Mouse (Mus musculus) adipocyte (in vitro differentiated cells): ENCODE measurements around the gene Msln.

Experiments
- DNase-seq: peaks from one replicate; pipeline ENCODE4 v3.0.0-alpha.2; 2016; ENCODE audit warnings: low spot score

Msln gene

DNA sequence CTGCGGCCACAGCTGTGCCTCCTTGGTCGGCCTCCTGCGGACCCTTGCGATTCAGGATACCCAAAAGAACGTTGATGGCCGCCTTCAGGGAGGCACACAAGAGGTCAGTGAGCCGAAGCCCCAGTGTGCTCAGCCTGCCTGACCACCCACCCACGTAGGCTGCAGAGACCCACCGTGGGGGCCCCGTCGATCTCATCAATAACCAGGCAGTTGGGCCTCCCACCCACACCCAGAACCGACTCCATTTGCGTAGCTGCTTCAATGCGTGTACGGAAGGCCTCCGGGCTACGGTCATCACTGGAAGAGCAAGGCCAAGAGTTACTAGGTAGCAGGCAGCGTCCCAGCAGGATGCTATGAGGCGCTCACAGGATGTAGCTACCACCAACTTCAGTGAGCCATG is 30.7 kb downstream of the Msln start:
- DNase-seq = no peak

DNA sequence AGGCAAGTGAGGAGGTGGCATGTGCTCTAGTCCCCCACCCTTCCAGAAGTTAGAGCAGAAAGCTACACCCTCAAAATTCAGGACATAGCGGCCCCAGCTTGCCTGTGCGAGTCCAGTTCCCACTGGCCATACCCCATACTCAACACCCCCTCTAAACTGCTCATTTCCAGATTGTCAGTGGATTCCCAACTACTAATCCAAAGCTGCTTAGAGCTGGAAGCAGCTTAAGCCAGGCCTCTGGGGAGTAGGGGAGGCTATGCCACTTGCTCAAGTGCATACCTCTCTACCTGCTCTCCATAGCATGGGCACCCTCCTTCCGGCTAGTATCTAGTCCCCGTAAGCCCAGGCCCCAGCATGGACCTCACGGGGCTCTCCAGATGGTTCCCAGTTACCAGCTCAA is 32.7 kb downstream of the Msln start:
- no peak for DNase-seq

DNA sequence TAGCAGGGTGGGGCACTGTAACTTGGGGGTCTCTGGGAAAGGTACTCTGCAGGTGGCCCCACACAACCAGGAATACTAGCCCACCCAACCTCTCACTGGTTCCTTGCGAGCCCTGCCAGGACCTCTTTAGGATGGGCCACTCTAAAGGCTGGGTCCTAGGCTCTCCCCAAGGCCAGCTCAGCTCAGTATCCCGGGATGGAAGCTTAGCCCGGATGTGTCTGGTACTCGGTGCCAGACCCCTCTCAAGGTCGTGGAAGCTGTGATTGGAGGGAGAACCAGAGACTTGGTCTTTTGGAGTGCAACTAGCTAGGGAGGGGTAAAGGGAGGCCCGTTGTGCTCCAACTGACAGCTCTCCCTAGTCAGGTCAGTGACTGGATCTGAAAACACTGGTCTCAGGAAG is 36.5 kb downstream of the Msln start:
- no peak for DNase-seq

DNA sequence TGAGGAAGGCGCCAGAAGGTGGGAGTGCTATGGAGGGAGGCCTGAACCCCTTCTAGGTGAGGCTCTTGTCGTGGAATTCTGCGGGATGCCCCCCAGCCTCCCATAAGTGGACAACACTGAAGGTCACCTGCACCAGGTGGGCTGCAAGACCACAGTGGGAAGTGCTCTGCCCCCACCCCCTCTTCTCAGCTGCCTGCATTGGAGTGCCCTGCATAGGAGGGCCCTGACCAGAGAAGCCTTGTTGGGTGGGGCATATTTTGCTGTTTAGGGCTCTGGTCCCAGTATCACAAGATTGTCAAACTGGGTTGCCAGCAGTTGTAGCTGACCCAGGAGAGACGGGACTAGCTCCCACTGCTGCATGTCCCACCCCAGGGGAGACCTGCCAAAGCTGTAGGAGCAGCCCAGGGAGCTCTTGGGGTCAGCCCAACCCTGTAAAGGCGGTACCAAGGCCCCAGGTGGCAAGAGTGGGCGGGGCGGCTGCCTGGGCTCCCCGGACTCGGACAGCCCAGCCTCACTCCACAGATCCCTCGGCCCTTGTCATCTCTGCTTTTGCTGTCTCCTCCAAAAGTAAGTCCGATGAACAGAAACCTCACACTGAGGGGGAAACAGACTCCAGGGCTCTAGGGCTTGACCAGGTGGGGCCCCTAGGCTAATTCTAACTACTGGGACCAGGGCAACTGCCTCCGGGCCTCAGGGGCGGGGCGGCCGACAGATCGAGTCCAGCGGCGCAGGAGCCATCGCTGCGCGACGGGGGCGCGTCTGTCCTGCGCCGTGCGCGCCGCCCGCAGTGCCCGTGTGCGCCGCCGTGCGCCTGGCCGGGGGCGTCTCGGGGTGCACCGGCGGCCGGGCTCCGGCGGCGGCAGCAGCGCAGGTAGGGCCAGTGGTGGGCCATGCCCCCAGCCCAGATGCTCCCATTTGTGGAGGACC is 37.2 kb downstream of the Msln start, which contains the start of gene Gng13:
Gene Gng13 (plus strand): TSS at position 461 of the 927 bp plus-strand sequence.
- no peak for DNase-seq

DNA sequence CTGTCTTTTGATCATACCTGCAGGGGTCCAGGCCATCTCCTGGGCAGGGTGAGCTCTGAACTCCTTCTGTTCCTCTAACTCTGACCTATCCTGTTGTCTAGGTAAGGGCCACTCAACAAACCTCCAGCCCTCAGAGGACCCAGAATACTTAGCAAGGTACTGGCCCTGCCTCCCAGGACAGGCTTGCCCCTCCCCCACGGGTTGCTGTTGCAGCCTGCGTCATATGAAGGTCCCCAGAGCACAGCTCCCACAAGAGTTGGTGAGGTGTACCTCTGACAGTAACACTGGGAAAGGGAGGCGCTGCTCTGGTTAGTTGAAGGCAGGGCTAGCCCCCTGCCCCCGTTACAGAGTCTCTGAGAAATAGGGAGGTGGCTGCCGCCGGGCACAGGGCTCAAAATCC is 38.0 kb downstream of the Msln start:
- no peak for DNase-seq

DNA sequence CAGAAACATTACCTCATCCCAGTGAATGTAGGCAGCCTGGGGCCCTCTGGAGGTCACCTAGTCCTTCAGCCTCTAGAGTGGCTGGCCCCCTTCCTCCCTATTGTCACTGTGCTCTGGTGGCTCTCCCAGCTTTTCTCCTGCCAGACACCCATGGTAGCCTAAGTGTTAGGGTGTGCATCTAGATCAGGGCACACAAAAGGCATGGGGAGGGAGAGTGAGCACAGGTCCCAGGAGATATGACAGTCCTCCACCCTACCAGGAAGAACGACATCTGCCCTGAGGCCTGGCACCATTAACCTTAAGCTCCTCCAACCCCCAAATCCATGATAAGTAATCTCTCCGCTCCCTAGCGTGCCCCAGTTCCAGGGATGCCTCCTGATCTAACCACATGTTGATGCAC is 38.6 kb downstream of the Msln start:
- no peak for DNase-seq

DNA sequence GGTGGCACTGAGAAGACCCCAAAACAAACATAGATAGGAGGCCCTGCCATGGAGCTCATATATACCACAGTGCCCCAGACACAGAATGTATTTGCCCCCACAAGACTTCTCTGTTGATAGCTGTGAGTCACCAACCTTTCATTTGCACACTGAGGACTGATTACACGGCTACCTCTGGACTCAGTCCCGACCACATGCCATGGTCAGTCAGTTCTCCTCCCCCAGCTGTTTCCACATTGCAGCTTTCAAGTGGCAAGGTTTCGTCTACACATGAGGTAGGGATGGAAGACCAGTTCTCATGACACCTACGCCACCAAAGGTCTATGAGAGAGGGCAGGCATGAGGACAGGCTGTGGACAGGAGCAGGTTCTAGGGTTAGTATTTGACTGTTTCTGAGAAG is 43.0 kb downstream of the Msln start:
- no peak for DNase-seq

DNA sequence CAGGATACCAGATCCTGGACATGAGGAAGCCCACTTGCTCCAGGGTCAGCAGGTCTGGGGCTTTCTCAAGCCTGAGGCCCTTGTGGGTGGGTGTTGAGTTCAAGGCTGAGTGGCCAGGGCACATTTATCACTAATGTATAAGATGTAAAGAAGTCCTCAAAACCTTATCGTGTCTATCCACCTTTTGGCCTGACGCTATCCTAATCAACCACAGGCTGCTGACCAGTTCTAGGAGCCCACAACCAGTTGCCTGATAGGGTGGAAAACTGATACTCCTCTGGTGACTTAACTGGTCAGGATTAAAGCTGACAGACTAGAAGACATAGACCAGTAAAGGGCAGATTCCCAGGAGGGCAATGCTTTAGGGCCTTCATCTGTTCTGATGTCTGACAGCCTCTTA is 44.2 kb downstream of the Msln start:
- no peak for DNase-seq

DNA sequence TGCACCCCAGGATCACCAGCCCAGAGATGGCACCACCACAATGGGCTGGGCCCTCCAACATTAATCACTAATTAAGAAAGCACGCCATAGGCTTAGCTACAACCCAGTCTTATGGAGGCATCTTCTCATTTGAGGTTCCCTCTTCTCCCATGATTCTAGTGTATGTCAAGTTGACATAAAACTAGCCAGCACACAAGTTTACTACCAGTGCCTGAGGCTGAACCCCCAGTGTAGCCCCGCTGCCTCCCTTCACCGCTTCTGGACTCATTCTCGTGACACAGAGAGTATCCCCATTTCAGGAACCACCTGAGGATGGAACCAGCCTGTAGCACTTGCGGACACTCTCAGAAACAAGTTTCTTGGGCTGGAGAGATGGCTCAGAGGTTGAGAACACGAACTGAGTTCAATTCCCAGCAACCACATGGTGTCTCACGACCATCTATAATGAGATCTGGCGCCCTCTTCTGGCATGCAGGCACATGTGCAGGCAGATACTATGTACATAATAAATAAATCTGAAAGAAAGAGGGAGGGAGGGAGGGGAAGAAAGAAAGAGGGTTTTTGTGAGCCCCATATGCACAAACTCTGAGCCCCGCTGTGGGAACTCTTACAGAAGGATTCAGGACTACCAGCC is 53.2 kb downstream of the Msln start:
- DNase-seq = no peak
